ENCODE assay signal across 7 mouse cellular contexts in genomic region chr4:119359196-119359971, GRCm38 (mm10). TPM values are rescaled to one million over a fixed set of nuclear protein-coding genes. Genes with fewer than 3 reads are reported as not detected.
A peak's percentile ranks its signal among the peaks of the same experiment; 100 is the strongest.
DNase-seq lines count a peak whose midpoint lies in the region; ATAC-seq and TF ChIP-seq lines count a peak whose summit lies in the region.

No protein-coding gene starts in this region.

- WGBS in heart, embryonic 16.5 days: 7% methylated on average over 30 of the region's 30 CpGs
- WGBS in limb, embryonic 12.5 days: 5% methylated on average over 30 of the region's 30 CpGs
- 7% methylated on average over 30 of the region's 30 CpGs for whole genome bisulfite sequencing in neural tube, embryonic 13.5 days

- peak overlapping the region; percentile 67 for H3K4me2 ChIP-seq in heart, embryonic 16.5 days (ENCODE audit: low read depth, low read length)
- peak overlapping the region; percentile 60 for H3K4me2 ChIP-seq in limb, embryonic 12.5 days
- H3K4me2 ChIP-seq in neural tube, embryonic 13.5 days: peak overlapping the region; percentile 62

- H3K4me1 ChIP-seq in heart, embryonic 16.5 days (ENCODE audit: control insufficient read depth, insufficient read depth, low read length): 0 out of 2 replicates have a peak, but pooled peaks cover 2% of the 10 kb centered on the region
- no peaks in the 10 kb centered on the region; the same call in 1 of the 2 replicates for H3K4me1 ChIP-seq in limb, embryonic 12.5 days (replicated peaks)
- peaks cover 9% of the 10 kb centered on the region; the same call in 1 of the 2 replicates for H3K4me1 ChIP-seq in neural tube, embryonic 13.5 days (replicated peaks)

- DNase-seq in right cerebral cortex, postnatal 14 days: peak; percentile 9
- DNase-seq in right cerebral cortex, postnatal 10 days (ENCODE audit: low spot score in 2 of 2): no peak
- peak; percentile 76 for DNase-seq in brain, embryonic 14.5 days (ENCODE audit: low read depth)
- no peak for DNase-seq in cerebellum, postnatal 36 days

- ATAC-seq in heart, embryonic 16.5 days (replicated peaks; ENCODE audit: extremely low read depth, insufficient read depth, low FRiP score): no peak; the same call in 1 of the 2 replicates
- ATAC-seq in limb, embryonic 12.5 days (ENCODE audit: insufficient number of reproducible peaks, insufficient read depth, low FRiP score, low TSS enrichment, low read depth): peak; percentile 73
- ATAC-seq in neural tube, embryonic 13.5 days (ENCODE audit: low read depth): peak; percentile 81

- H3K4me3 ChIP-seq in heart, embryonic 16.5 days (ENCODE audit: low read length): peak overlapping the region; percentile 52
- H3K4me3 ChIP-seq in limb, embryonic 12.5 days (replicated peaks): peak overlapping the region; percentile 44
- peak overlapping the region; percentile 40 for H3K4me3 ChIP-seq in neural tube, embryonic 13.5 days

- no peaks in the 10 kb centered on the region for H3K9me3 ChIP-seq in heart, embryonic 16.5 days (replicated peaks; ENCODE audit: control insufficient read depth, low read length)
- no peaks in the 10 kb centered on the region for H3K9me3 ChIP-seq in limb, embryonic 12.5 days
- no peaks in the 10 kb centered on the region for H3K9me3 ChIP-seq in neural tube, embryonic 13.5 days

- no peaks in the 10 kb centered on the region for H3K36me3 ChIP-seq in heart, embryonic 16.5 days (ENCODE audit: control insufficient read depth, insufficient read depth)
- H3K36me3 ChIP-seq in limb, embryonic 12.5 days: no peaks in the 10 kb centered on the region
- H3K36me3 ChIP-seq in neural tube, embryonic 13.5 days: no peaks in the 10 kb centered on the region

- TF ChIP-seq CTCF in brain, embryonic 14.5 days (IDR thresholded peaks at IDR 0.05; ENCODE audit: borderline replicate concordance, extremely low read depth, insufficient read depth, insufficient read length): no peak

- H3K27me3 ChIP-seq in heart, embryonic 16.5 days (ENCODE audit: control insufficient read depth, insufficient read depth, low read length): peaks cover 5% of the 10 kb centered on the region; the same call in 1 of the 2 replicates
- H3K27me3 ChIP-seq in limb, embryonic 12.5 days: peaks cover 7% of the 10 kb centered on the region; the same call in 1 of the 2 replicates
- H3K27me3 ChIP-seq in neural tube, embryonic 13.5 days: no peaks in the 10 kb centered on the region

- peak; percentile 14; the same call in 1 of the 2 replicates for TF ChIP-seq POLR2A in brain, embryonic 14.5 days (IDR thresholded peaks at IDR 0.05; ENCODE audit: borderline replicate concordance, extremely low read depth, insufficient read depth, insufficient read length, poor library complexity, severe bottlenecking)

- peak overlapping the region; percentile 59 for H3K9ac ChIP-seq in heart, embryonic 16.5 days (ENCODE audit: low read length)
- peak overlapping the region; percentile 66 for H3K9ac ChIP-seq in limb, embryonic 12.5 days (replicated peaks)
- H3K9ac ChIP-seq in neural tube, embryonic 13.5 days: peak overlapping the region; percentile 70

- no peak overlapping the region for H3K27ac ChIP-seq in heart, embryonic 16.5 days (ENCODE audit: low read length)
- H3K27ac ChIP-seq in limb, embryonic 12.5 days: peak overlapping the region; percentile 78
- H3K27ac ChIP-seq in neural tube, embryonic 13.5 days (replicated peaks): peak overlapping the region; percentile 81

RNA-seq across cellular contexts. Expression of gene Ppih, which starts 39.0 kb away (rescaled TPM):
- polyA plus RNA-seq in brain, embryonic 14.5 days (2012; rRNA removed): 48.0 and 73.7 TPM in 2 replicates
- polyA plus RNA-seq in heart, embryonic 16.5 days (2015; fragmentation: Nextera tagmentation; extraction: Ambion mirVana): 36.7 and 43.2 TPM in 2 replicates
- 127 and 133 TPM in 2 replicates for polyA plus RNA-seq in limb, embryonic 12.5 days (2016; fragmentation: Nextera tagmentation; extraction: Ambion mirVana)
- 62.0 and 62.5 TPM in 2 replicates for polyA plus RNA-seq in neural tube, embryonic 13.5 days (2015; fragmentation: Nextera tagmentation; extraction: Ambion mirVana)

RNA-seq across cellular contexts. Expression of gene Ccdc30, which starts 55.9 kb away (rescaled TPM):
- polyA plus RNA-seq in brain, embryonic 14.5 days (2012; rRNA removed): 8.7 and 11.3 TPM in 2 replicates
- polyA plus RNA-seq in heart, embryonic 16.5 days (2015; fragmentation: Nextera tagmentation; extraction: Ambion mirVana): 3.8 and 4.0 TPM in 2 replicates
- 7.4 and 8.0 TPM in 2 replicates for polyA plus RNA-seq in limb, embryonic 12.5 days (2016; fragmentation: Nextera tagmentation; extraction: Ambion mirVana)
- polyA plus RNA-seq in neural tube, embryonic 13.5 days (2015; fragmentation: Nextera tagmentation; extraction: Ambion mirVana): 17.3 and 17.9 TPM in 2 replicates

Comparison
In these comparisons a context has a peak if more than half of its experiments do, and no peak if none do; other contexts are left out.
1. DNase-seq: peak in right cerebral cortex, postnatal 14 days (single experiment) and brain, embryonic 14.5 days (single experiment); none in right cerebral cortex, postnatal 10 days (0 of 2) and cerebellum, postnatal 36 days (0 of 2).
2. Peak in every context shown above with its lines, with median percentiles within 50 percentile points of each other: H3K4me2 ChIP-seq, H3K4me3 ChIP-seq and H3K9ac ChIP-seq.